Mouse (Mus musculus): ENCODE data around the gene Kcnj4.
A peak's percentile ranks its signal among the peaks of the same experiment; 100 is the strongest.

The Kcnj4 gene

DNA sequence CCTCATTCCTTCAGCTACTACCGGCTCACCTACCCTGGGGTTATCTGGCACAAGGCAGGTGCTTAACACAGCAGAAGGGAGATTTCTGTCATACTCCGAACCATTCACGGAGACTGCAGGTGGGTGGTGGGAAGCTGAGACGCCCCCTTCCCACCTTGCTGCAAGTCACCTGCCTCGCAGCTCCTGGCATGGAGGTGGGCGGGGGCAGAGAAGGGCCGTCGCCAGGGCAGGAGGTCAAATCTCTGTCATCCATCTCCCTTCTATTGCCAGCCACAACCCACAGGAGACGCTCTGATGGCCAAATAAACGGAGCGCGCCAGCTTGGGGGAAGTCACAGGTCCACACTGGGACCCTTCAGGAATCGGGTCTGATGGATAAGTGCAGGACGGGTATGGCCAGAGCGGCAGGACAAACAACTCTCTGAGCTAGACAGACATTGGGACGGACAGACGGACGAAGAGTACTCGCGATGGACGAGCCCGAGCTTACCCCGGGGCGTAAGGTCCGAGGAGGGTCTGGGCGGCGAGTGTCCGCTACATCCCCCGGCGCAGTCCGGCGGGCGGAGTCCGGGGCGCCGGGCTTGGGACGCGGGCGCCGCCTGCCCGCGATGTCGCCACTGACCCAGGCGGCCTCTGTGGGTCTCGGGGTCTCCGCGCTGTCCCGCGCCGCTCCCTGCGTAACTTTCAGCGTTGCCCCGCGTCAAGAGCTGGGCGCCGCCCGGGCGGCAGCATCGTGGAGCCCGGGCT lies at the start of gene Kcnj4:
Kcnj4 (minus strand) TSS at position 535 of the 746 bp plus-strand sequence.
- DNase-seq (ENCODE audit: low read depth) = no peak

DNA sequence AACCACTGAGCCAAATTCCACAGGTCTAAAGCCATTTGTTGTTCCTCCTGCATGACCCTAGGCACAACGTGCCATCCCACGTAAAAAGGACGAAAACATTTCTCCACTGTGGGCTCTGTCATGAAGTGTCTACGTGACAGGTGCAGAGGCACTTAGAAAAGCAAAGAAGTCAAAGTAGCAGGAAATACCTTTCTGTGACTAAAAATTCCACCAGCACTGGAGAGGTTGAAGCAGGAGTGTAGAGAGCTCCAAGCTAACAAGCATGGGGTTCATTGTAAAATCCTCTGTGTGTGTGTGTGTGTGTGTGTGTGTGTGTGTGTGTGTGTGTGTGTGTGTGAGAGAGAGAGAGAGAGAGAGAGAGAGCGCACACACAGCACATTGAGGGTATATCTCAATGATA lies 47.5 kb upstream of the Kcnj4 start:
- no peak for DNase-seq (ENCODE audit: low read depth)

DNA sequence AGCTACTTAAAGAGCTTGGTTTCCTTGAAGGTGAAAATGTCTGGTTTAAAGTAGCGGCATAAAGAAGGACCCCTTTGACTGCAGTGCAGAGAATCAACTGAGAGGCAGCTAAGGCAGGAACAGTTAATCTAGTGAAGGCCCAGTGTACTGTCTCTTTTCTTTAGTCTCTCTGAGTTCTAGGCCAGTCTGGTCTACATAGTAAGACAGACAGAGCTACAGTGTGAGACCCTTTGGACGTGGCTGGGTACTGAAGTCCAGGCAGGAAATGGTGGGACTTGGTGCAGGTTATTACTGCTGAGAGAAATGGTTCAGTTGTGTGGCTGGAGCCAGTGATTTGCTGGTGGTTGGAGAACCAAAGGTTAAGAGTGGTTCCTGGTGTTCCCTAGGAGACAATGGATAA lies 43.2 kb upstream of the Kcnj4 start:
- no peak for DNase-seq (ENCODE audit: low read depth)

DNA sequence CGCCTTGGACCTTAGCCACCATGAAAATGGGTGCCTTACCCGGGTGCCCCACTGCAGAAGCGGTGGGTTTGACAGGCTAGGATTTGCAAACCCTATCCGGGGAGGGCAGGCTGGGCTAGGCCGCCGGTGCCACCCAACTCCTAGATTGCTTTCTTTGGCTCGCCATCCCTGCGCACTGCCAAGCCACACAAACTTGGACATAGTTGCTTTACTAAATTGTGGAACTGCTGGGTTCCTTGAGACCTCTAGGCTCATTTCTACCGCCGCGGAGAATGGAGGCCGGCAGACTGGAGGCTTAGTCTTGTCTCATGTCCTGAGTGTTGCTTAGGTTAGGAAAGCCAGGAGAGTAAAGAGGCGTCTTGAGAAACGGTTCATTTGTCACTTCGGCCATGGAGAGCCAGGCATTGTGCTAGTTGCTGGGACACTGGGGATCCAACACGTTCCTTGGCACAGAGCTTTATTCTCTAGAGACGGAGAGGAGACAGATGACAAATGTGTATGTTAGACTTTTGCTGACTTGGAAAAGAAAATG lies 42.3 kb upstream of the Kcnj4 start:
- DNase-seq (ENCODE audit: low read depth) = no peak

DNA sequence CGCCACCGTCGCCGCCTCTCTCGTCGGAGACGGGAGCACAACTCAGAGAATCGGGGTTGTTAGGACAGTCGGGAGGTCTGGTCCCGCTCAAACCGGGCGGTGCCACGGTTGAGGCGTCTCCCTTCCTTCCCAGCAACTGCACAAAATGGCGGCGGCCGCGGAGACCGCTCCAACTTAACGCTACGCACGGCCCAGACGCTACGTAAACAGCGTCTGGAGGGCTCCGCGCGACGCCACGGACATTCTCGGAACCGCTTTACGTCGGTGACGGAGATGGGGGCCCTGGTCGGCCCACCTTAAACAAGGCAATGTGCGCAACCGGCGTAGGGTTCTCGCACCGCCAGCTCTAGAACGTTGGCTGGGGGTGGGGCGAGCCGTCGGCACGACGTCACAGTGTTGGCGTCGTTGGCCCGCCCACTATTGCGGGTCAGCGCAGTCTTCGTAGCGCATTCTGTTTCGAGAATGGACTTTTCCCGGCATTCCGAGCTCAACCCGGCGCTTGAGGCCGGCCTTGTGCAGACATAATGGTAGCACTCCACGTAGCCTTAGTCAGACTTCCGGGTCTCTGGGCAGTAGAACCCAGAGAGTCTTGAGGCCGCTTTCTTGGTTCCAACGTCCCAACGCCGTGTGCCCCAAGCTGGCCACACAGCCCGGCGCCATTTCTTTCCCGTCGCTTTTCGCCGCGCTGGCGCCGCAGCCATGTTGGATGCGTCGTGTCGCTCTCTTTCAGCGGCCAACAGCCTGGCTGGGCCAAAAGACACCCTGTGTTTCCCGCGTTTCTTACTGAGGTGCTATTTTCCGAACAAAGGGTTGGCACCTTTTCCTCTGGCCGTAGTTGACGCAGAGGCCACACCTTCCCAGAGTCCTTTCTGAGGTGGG lies 41.6 kb upstream of the Kcnj4 start, which contains the start of gene Ddx17:
Ddx17 (minus strand) TSS at position 332 of the 879 bp plus-strand sequence.
- peak; percentile 97 for DNase-seq (ENCODE audit: low read depth)

DNA sequence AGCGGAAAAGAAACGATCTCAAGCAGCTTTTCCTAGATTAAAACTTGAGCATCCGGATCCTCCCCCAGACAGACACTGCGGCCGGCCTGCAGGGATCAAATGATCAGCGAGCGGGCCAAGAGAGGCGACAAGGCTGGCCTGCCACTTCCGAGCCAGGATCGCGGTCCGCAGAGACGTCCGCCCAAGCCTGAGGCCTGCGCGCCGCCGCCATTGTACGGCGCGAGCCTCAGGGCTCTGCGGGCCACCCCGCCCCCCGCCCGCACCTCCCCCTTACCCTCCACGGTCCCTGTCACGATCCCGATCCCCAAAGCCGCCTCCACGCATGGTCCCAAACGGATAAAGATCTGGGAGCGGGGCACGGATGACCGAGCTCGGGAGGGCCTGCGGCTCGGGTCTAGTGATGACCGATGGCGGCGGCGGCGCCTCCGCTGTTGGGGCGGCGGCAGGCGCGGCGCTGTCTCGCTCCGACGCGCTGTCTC lies 40.9 kb upstream of the Kcnj4 start:
- peak; percentile 84 for DNase-seq (ENCODE audit: low read depth)

DNA sequence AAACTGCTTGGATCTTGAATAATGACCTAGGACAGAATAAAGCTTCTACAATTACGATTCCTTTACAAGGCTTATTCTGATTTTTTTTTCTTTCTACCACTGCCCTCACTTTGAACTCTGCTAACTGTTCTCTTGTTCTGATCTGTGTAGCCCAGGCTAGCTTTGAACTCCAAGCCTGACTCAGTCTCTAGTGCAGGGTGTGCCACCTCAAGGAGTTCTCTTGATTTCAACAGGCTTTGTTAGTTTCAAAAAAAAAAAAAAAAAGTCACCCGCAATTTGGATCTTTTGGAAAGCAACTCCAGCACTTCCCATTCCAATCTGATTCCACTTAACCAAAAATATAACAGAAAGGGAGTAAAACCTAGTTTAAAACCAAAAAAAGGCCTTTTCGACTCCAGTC lies 40.5 kb upstream of the Kcnj4 start:
- no peak for DNase-seq (ENCODE audit: low read depth)

DNA sequence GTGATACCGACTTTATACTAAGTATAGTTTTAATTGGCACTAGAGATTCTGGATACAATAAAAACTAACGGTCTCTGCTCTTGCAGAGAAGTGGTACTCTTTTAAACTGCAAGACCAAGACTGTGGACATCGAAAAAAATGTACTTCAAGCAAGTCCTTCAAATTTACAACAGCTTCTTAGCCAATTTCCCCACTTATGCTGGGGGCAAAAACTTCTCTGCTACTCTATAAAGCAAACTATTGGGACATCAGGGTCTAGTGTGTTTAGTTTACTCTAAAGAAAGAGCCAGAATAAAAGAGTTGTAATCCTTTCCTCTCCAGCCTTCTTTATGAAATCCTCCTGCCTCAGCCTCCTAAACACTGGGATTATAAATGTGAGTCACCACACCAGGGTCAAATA lies 38.9 kb upstream of the Kcnj4 start:
- DNase-seq (ENCODE audit: low read depth) = no peak

DNA sequence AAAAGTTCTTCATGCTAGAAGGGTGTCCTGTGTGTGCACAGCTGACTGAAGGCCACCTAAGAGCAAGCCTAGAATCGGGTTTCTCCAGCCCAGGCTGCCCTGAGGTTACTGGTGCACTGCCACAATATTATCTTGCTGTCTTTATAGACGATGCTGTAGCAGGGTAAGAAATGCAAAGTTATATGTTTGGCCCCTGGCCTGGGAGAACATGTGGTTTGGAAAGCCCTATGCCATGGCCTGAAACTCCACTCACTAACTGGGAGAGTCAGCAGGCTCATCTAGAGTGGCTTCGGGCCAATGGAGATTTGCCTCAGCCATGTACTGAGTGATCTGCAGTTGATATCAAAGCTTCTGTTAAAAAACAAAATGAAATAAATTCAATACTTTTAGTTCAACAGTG lies 28.8 kb upstream of the Kcnj4 start:
- DNase-seq (ENCODE audit: low read depth) = no peak

DNA sequence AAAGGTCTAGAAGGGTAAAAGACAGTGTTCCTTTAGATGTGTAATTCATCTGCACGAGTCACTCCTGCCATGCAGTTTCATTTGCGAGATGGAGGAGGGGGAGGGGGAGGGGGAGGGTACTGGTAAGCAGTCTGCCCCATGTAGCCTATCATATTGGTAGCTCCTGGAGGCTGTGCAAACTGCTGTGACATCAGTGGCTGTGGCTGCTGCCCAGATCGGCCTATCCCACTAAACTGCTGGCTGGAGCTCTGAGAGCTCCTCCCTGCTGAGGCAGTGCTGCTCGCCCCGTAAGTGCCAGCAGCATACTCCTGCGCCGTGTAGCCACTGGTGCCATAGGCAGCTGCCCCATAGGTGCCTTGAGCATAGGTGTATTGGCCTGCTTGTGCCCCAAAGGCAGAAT lies 24.9 kb upstream of the Kcnj4 start:
- no peak for DNase-seq (ENCODE audit: low read depth)

DNA sequence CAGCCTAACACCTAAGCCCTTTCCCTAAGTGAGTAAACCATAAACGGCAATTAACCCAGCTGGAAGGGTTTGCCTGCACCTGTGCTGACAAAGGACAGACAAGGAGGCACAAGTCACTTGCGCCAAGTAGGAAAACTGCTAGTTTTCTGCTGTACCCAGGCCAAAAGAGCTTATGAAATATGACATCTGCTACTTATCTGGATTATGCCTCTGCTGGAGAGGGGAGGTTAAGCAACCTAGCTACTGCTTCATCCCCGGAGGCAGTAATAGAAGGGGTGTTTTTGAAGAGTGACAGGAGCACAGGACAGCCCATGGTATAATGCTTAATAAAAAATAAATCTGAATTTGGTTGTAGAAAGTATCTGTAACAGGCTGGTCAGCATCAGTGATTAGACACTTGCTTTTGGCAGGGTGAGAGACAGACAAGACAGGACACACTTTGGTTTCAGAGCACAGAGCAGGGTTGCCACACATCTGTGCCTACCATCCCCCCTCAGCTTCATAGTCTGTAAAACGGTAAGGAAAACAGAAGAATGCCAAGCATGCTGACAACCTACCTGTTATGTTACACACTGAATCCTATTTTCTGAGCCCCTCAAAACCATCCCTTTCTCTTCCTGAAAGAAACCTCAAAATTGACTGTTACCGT lies 23.1 kb upstream of the Kcnj4 start:
- no peak for DNase-seq (ENCODE audit: low read depth)

DNA sequence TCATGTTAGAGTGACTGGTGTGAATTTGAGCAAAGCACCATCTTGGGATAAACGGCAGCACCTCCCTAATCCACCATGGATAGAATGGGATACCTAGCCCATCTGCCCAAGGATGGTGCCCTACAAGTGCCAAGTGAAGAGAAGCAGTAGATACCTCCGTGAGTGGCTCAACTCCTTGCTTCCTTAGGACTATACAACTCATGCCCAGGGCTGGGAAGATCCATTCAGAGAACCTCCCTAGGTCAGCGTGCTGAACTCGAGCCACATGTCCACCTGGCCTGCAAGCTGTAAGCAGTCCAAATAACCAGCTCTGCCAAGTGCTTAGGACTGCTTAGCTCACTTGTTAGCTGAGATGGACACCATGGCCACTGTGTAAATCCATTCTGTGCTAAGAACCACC lies 22.2 kb upstream of the Kcnj4 start:
- DNase-seq (ENCODE audit: low read depth) = no peak

DNA sequence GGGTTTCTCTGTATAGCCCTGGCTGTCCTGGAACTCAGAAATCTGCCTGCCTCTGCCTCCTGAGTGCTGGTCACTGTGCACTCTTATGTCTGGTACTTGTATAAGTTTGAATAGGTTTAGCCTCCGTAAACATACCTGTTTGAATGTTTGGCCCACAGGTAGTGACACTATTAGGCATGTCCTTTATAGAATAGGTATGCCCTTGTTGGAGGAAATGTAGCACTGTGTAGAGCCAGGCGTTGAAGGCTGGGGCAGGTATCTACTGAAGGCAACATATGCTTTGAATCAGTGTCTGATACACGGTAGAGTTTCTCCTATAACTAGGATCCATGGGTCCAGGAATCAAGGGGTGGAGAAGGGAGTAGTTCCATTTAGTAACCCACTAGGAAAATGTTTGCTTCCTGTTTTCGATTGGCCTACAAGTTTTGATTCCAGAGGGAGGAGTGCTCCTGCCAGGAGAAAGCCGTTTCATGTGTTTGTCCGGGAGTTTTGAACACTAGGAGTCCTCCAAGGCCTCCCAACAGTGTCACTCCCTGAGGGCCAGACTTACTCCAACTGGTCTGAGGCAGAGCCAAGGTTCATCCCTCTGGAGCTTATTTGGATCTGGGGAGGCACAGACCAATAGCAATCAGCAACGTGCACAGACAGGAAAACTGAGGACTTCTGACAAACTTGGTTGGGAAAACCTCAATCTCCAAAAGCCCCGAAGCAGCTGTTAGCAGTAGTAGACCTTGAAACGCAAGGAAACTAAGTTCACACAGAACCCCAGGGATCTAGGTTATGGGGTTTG lies 21.1 kb upstream of the Kcnj4 start:
- no peak for DNase-seq (ENCODE audit: low read depth)

DNA sequence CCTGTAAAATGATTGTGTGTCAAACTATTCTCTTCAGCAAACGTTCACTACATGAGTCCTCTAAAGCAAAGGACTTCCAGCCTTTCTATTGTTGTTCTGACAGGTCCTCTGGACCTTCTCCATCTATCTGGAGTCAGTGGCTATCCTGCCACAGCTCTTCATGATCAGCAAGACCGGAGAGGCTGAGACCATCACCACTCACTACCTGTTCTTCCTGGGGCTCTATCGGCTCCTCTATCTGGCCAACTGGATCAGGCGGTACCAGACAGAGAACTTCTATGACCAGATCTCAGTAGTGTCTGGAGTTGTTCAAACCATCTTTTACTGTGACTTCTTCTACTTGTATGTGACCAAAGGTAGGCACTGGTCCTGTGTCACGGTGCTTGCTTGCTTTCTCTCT lies 20.5 kb upstream of the Kcnj4 start:
- DNase-seq (ENCODE audit: low read depth) = no peak

DNA sequence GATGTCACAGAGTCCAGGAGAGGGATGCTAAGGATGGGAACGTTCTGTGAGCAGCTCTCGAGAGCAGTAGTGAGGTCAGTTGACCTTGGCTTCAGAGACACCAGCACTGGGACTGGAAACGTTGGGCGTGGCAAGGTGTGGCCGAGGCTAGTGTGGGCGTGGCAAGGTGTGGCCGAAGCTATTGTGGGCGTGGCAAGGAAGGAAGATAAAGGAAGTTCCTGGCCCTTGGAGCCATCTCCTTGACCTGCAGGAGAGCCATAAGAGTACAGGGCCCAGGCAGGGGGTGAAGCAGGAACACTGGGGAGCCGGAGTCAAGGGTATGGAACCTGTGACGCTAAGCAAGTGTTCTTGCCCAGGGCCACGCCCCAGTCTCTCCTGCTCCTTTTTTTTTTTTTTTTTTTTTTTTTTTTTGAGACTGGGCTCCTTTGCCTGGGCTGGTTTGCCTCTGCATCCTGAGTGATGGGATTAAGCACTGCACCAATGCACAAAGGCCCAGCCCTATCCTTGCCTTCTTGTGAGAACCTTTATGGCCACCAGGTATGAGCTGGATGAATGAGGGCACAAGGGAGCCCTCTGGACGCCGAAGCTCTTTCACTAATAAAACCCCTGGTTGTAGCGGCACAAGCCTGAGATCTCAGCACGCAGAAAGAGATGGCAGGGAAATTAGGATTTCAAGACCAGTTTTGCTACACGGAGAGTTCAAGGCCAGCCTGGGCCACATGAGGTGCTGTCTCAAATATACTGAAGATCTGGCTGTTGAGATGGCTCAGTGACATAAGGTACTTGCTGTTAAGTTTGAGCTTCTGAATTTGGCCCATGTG lies 14.6 kb upstream of the Kcnj4 start:
- peak; percentile 77 for DNase-seq (ENCODE audit: low read depth)

DNA sequence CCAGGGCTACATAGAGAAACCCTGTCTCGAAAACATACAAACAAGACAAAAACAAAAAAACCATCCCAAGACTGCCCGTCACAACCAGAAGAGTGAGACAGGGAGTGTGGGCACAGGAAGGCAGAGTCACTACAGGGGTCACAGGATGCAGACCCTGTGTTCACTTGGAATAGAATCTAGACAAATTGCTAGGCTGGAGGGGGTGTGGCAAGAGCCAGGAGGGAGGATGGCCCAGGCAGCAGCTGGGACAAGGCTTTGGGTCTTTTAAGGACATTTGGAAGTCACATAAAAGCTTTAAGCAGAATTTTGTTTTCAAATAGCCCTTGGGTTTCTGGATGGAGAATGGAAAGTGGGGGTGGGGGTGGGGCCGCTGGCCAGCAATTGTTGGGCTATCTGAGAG lies 13.5 kb upstream of the Kcnj4 start:
- no peak for DNase-seq (ENCODE audit: low read depth)

DNA sequence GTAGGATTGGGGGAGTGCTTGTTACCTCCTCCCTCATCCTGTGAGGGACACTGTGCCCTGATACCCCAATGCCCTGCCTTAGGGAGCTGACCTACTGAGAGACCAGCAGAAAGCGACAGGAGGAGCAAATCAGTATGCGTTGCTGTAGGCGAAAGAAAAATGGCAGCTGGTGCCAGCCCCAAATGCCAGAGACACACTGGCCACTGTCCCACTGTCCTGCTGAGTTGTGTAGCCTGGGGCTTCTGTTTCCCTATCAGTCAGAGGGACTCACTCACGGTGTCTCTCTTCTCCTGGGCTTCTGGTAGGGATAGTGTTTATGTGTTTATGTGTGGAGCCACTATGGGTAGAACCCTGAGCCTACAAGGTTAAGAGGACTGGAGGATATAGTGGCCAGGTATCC lies 12.7 kb upstream of the Kcnj4 start:
- DNase-seq (ENCODE audit: low read depth) = no peak

DNA sequence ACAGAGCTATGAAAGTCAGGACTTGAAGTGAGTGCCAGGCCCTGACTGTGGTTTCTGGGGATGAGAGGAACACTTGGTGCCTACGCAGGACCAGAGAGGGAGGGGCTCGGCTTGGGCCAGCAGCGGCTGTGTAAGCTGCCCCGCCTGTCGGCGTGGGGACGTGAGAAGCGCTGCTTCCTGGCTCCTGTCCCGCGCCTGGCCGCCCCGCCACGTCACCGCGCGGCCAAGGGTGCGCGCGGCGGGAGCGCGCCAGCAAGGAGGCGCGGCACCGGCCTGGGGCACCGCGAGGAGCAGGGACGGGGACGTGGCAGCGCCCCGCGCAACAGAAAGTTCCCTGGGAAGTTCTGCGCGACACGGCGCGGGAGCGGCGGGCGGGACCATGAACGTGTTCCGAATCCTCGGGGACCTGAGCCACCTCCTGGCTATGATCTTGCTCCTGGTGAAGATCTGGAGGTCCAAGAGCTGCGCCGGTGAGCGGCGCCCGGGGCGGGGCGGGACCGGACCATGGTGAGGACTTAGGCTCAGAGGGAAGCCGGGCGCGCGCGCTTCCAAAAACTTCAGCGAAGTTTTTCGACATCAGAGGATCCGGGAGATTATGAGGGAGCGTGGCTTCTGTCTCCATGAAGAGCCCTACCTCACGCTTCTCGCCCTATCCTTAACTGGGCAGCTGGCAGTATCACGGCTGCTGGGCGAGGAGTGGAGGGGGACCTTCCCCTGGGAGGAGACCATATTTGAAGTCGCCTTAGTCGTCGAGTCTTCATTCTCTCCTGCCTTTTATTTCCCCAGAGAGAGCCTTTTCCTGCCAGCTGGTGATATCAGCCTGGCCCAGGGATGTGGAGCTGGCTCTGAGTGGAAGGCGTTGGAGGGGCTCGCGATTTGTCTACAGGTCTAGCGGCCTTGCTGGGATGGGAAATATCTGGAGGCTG lies 11.4 kb upstream of the Kcnj4 start, which contains the start of gene Kdelr3:
Kdelr3 (plus strand) TSS at position 241 of the 926 bp plus-strand sequence.
- DNase-seq (ENCODE audit: low read depth) = no peak

DNA sequence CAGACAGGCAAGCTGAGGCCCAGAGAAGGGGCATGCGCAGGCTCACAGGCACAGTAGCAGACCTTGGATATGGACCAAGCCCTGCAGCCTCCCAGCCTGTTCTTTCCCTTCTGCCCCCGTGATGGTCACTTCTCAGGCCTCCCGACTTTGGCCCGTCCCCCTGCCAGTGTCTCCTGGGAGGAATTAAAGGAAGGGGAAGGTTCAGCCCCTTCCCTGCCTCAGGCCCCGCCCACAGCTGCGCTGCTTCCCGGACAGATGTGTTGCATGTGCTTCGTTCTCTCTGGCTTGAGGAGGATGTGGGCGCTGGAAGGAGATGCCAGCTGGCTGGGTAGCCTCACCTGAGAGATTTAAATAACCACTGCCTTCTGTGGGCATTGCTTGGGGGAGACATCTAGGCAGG lies 8.9 kb upstream of the Kcnj4 start:
- DNase-seq (ENCODE audit: low read depth) = no peak
